Mouse (Mus musculus) cerebellum, adult 18-20 months (tissue): Measurements from ENCODE around the gene Atp6v1e2.

ENCODE experiments used
- DNase-seq, 2 experiments: peaks; one replicate each; pipeline ENCODE4 v3.0.0; 2021

The Atp6v1e2 gene

DNA sequence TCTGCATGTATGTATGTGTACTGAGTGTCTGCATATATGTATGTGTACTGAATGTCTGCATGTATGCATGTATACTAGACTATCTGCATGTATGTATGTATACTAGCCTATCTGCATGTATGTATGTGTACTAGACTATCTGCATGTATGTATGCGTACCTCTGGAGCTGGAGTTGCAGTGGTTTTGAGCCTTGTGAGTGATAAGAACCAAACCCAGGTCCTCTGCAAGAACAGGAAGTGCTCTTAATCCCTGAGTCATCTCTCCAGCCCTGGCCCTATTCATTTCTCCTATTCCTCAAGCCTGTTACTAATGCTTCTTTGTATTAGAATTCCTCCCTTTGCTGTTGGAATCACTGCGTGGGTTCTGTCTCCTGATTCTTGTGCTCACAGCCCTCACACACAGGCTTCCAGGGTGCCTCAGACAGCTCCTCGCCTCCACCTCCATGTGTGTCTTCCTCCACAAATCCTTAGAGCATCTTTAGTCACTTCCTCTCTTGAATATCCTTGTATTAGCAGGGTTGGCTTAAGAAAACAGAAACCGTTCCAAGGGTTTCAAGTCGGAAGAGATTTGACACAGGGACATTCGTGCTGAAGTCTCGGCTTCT, 34.6 kb downstream of the Atp6v1e2 start:
- DNase-seq, result no peak

DNA sequence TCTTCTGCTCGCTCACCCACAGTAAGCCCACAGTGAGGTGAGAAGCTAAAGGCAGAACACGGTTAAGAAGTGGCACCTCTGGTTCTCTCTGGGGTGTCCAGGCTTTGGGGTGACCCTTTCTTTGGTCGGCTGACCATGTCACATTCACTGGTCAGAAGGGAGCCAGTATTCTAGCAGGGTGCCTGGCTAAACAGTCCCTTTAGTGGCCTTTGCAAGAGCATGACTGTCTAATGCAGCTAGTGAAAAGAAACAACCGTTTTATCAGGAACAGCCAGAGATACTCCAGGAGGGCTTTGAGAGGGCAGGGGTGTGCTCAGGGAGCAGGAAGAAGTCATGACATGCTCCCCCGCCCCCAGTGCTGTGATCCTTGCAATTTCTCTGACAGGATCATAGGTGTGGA, 36.4 kb downstream of the Atp6v1e2 start:
- DNase-seq, result no peak

DNA sequence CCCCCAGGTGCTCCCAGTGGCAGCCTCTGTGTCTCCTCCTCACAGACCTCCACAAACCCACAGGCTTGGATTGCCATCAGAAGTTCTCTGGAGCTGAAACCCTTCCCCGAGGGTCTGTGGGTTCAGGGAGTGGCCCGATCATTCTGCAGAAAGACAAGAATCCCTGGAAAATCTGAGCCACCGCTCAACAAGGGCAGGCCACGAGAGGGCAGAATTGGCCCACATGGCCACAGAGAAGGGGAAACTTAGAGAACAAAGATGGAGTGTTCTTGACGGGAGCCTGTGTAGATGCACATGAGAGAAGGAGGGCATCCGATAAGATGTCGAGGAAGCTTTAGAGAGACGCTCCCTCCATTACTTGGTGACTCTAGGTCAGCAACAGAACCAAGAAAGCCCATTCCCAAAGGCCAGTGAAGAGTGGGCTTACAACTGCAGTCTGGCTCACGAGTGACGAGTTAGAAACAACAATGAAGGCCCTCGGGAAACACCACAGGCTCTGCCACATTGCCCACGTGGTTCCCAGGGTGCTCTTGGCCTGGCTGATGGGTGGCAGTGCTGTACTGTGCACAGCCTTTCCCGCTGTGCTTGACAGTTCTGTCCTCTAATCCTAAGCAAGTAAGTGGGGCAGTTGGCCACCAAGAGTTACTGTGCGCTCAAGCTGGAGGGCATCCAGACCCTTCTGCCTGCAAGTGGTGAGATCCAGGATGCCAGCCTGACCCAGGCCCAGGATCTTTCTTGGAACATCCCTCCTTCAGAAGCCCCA, 37.8 kb downstream of the Atp6v1e2 start:
- DNase-seq, result peak; percentile 25 to 39

DNA sequence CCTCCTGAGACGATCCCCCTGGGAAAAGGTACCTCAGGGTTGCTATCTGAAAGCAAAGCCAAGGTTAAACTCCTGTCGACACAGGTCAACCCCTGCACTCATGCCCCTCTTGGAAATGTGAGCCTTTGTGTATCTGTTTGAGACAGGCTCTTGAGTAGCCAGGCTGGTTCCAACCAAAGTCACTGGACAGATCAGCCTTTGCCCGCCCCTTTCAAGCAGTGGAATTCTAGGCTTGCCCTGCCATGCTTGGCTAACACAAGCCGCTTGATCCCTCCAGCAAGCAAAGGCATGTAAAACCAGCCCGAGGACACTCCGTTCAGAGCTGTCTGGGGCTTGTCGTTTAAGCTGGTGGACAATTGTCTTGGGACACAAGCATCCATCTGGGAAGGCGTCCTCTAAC, 39.4 kb downstream of the Atp6v1e2 start:
- DNase-seq, result no peak

DNA sequence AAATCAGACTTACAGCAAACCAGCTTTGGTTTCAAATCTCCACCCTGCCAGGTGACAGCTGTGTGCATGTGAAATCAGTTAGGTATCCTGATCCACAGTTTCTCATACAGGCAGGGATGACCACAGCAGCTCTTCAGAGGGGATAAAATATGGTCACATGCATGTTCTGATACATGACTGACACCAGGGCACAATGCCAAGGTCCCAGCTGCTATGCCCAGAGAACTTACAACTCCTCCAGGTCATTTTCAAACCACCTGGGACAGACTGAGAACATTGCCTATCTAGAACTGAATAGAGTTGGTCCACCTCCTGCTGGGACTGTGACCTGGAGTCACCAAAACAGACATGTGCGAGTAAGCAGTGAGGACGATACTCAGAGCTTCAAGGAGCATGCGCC, 40.6 kb downstream of the Atp6v1e2 start:
- no peak for DNase-seq

DNA sequence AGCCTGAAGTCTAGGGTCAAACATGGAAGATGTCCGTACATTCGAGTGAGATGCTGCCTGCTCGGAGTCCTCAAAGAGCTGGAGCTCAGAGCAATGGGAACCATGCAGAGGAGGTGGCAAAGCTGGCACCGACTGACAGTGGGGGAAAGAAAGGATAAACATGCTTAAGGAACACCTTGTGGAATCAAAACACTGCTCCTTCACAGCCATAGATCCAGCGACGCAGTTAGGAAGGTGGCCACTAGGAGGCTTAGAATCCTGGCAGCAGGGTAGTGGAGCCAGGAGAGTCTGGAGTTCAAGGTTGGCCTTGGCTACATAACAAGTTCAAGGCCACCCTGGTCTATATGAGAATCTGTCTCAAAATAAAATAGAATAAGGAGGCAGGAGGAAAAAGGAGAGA, 41.1 kb downstream of the Atp6v1e2 start:
- no peak for DNase-seq

DNA sequence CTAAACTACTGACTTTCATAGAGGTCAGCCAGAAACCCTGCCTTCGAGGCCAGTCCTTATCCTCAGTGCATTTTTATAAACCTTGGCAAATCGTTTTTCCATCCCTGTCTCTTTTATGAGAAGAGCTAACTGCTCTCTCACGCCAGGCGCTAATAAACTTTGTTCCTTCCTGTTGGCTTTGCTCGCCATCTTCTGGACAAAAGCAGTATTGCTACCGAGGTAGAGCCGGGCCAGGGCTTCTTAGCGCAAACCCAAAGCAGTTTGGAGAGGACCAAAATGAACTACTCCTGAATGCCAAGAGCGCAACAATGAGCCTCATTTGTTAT, 41.6 kb downstream of the Atp6v1e2 start:
- DNase-seq, result peak; percentile 76 to 81

DNA sequence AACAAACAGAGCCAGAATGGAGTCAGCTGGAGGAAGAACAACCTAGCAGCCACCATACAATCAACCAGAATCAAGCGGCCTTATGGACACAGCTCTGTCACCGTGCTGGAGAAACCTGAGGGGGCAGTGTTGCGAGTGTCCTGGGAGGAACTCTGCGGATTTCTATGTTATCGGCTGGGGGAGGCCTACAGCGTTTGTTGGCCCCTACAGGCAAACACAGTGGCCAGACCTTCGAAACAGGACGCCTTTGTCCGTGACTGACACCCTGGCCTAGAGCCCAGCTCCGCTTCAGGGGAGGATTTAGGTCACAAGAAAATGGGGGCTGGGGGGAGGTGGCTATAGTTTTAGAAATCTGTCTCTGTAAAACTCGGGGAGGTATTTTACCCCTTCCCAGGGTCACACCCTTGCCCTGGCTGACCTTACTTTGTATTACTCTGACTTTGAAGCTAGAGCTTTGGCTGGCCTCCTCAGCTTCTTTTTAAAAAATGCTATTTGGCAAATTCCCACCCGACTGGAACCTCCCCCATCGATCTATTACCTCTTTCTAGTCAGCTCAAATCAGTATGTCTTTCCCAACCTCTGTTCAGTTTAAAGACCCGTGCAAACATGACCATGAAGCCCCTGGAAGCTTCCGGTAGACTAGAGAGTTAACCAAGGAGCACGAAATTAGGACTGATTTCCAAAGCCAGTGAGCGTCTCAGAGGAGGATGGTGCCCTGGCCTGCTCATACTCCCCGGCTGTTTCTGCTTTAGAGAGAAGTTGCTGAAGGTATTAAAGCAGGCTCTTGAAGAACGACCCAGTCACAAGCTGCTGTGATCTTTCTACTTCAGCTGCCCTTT, 42.2 kb downstream of the Atp6v1e2 start:
- DNase-seq, result peak; percentile 20 to 36

DNA sequence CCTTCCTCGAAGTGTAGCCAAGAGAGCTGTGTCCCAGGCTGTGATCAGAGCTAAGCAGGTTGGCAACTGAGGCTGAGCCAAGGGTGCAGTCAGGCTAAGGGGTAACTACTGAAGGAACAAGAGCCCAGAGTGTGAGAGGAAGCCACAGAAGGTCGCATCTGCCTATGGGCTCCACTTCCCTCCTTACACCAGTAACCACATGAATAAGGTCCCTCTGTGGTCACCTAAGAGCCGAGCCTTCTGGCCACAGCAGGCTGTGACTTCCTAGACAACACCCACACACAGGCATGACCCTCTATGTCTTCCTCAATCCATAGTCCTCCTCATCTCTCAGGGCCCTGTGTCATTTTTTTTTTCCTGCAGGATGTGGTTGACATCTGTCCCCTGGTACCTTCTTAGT, 43.5 kb downstream of the Atp6v1e2 start:
- no peak for DNase-seq

DNA sequence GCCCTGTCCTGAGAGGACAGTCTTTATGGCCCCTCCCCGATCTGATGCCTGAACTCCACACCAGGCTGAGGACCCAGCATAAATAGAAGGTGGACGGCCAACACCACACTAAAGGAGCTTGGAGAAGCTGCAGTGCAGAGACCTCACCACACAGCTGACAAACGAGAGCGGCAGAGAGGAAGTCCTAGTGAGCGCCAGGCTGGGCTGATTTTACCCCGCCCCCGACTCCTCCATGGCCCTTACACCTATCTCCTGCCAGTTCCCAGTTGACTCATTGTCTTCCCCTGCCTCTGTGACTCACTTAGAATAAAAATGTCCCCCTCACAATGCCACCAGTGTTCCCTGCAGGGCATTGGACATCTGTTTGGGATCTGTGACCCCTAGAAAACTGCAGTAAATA, 44.1 kb downstream of the Atp6v1e2 start:
- DNase-seq, result no peak

DNA sequence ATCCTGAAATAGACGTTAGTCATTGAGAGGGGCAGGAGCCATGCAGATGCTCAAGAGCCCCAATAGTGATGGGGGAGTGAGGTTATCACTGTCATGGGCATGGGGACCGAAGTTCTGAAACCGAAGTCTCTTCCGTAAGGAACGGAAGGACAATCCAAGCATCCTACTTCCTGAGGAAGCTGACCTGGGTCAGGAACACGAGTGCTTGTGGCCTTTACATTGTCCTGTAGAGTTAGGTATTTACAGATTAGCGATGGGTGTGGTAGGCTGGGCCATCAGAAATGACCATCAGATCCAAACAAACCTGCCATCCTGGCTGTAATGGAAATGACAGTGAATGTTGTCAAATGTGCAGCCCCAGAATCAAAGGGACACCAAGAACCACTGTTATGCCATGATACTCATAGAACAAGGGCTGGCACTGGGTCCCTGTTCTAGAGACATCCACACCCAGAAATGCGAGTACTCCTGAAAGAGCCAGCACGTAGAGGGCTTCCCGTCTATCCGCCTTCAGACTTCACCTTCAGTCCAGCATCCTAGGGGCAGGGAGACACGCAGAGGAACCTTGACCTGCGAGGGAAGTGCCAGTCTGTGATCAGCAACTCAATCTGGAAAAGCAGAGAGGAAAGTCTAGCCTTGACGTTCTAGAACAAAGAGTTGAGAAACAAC, 45.2 kb downstream of the Atp6v1e2 start:
- no peak for DNase-seq

DNA sequence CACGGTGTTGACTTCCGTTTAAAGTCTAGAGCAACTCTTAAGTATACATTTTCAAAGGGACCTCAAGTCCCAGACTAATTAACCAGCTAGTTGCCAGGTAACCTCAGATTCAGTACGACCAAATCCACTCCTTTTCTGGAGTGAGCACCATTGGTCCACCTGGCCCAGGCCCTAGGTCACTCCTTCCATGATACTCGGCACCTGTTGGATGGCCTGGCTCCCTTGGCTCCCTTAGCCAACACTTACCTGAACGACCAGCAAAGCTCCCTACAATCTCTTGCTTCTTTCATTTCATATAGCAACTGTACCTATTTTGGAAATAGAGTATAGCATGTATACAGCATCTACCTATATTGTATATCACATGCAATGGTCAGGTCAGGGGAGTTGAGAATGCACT, 47.1 kb downstream of the Atp6v1e2 start:
- DNase-seq, result no peak

DNA sequence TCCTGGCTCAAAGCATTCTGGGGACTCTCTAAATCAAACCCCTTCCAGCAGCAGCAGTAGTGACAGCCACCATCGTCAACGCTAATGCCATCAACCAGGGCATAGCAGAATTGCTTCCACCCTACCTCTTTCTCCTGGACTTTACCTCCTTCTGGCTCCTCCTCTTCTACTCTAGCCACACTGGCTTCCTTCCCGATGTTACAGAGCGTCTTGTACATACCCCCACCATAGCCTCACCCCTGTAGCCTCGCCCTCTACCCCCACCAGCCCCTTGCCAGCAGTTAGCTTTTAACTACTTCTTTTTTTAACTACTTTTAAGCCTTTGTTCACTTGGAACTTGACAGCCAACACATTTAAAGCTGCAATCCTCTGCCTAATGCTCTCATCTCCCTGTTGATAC, 47.9 kb downstream of the Atp6v1e2 start:
- no peak for DNase-seq

DNA sequence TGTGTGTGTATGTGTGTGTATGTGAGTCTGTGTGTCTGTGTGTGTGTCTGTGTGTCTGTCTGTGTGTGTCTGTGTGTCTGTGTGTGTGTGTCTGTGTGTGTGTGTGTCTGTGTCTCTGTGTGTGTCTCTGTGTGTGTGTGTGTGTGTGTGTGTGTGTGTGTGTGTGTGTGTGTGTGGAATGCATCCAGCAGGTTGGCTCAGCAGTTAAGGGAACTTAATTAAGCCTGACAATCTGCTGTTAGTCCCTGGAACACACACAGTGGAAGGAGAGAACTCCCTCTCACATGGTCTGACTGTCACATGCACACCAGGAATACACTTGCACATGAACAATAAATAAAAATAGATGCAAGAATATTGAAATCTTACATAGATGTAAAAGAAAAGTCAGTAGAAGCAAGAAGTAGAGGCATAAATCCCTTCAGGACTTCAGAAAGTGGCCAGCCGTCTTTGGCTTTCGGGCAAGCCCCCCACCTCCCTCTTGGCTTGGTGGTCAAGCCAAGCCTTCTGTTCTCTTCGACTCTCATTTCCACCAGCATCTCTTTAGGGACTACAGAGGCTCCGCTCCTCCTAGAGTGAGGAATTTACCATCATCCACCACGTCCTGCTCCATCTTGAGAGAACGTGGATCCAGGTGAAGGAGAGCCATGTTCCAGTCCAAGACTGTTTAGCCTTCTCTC, 50.1 kb downstream of the Atp6v1e2 start:
- DNase-seq, result no peak

DNA sequence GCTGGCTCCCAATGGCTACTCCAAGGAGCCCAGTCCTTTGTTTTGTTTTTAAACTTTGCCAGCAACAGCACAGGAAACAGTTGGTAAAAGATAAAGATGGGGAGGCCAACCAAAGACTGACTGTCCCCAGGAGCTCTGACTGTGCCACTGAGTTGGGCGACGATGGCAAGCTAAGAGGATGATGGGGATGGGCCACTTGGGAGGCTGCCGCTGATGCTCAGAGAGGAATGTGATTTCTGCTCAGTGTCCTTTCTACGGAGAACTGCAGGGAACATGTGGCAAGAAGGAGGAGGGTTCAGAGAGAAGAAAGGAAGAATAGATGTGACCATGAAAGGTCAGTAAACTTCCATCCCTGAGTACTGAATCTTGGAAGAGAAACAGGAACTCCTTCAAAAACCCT, 52.5 kb downstream of the Atp6v1e2 start:
- no peak for DNase-seq
